ENCODE assay signal across 8 mouse cellular contexts in genomic region chr17:86166567-86167319, GRCm38 (mm10). TPM values are rescaled to one million over a fixed set of nuclear protein-coding genes. Genes with fewer than 3 reads are reported as not detected.
DNase-seq lines count a peak whose midpoint lies in the region; ATAC-seq lines count a peak whose summit lies in the region.

No protein-coding gene starts in this region.

- no peaks in the 10 kb centered on the region for H3K9me3 ChIP-seq in limb, embryonic 15.5 days
- no peaks in the 10 kb centered on the region for H3K9me3 ChIP-seq in midbrain, embryonic 15.5 days

- no peak for ATAC-seq in frontal cortex, adult (ENCODE audit: low TSS enrichment)
- ATAC-seq in limb, embryonic 15.5 days (ENCODE audit: insufficient number of reproducible peaks, low FRiP score, low TSS enrichment, low read depth), result peak; percentile 52
- peak; percentile 64 for ATAC-seq in midbrain, embryonic 15.5 days (replicated peaks)

- peak overlapping the region; percentile 81 for H3K4me3 ChIP-seq in limb, embryonic 15.5 days
- peak overlapping the region; percentile 53 for H3K4me3 ChIP-seq in midbrain, embryonic 15.5 days

- peak; percentile 52 to 65 for DNase-seq in frontal cortex, postnatal 10 days (ENCODE audit: low spot score in 2 of 2)
- peak; percentile 81 for DNase-seq in embryo, embryonic 10.5 days (ENCODE audit: low spot score)
- DNase-seq in heart, adult 11 months, result peak; percentile 99
- peak; percentile 93 for DNase-seq in kidney, adult 11 months
- peak; percentile 54 to 70 for DNase-seq in spleen, postnatal 10 days (ENCODE audit: low spot score in 2 of 2)

- no peaks in the 10 kb centered on the region for H3K27me3 ChIP-seq in limb, embryonic 15.5 days
- H3K27me3 ChIP-seq in midbrain, embryonic 15.5 days (replicated peaks), result 0 out of 2 replicates have a peak, but pooled peaks cover 2% of the 10 kb centered on the region

- peak overlapping the region; percentile 99 for H3K27ac ChIP-seq in limb, embryonic 15.5 days
- H3K27ac ChIP-seq in midbrain, embryonic 15.5 days, result peak overlapping the region; percentile 77

- H3K36me3 ChIP-seq in limb, embryonic 15.5 days, result no peaks in the 10 kb centered on the region
- no peaks in the 10 kb centered on the region for H3K36me3 ChIP-seq in midbrain, embryonic 15.5 days (replicated peaks)

- H3K4me2 ChIP-seq in limb, embryonic 15.5 days, result peak overlapping the region; percentile 94
- peak overlapping the region; percentile 90 for H3K4me2 ChIP-seq in midbrain, embryonic 15.5 days

- WGBS in limb, embryonic 15.5 days, result under 1% methylated on average over 46 of the region's 46 CpGs
- WGBS in midbrain, embryonic 15.5 days, result under 1% methylated on average over 46 of the region's 46 CpGs

- peak overlapping the region; percentile 88 for H3K9ac ChIP-seq in limb, embryonic 15.5 days
- peak overlapping the region; percentile 53 for H3K9ac ChIP-seq in midbrain, embryonic 15.5 days

- peaks cover 28% of the 10 kb centered on the region for H3K4me1 ChIP-seq in limb, embryonic 15.5 days
- H3K4me1 ChIP-seq in midbrain, embryonic 15.5 days, result peaks cover 46% of the 10 kb centered on the region

RNA-seq across cellular contexts. Expression of gene Prkce, which starts 0.8 kb away (rescaled TPM):
- 6.5 and 6.8 TPM in 2 replicates for polyA plus RNA-seq in limb, embryonic 15.5 days (2015; fragmentation: Nextera tagmentation; extraction: Ambion mirVana)
- polyA plus RNA-seq in midbrain, embryonic 15.5 days (2015; fragmentation: Nextera tagmentation; extraction: Ambion mirVana), result 36.1 and 38.5 TPM in 2 replicates

RNA-seq across cellular contexts. Expression of gene Srbd1, which starts 21.8 kb away (rescaled TPM):
- polyA plus RNA-seq in limb, embryonic 15.5 days (2015; fragmentation: Nextera tagmentation; extraction: Ambion mirVana), result 14.5 and 15.0 TPM in 2 replicates
- 13.5 and 14.8 TPM in 2 replicates for polyA plus RNA-seq in midbrain, embryonic 15.5 days (2015; fragmentation: Nextera tagmentation; extraction: Ambion mirVana)
